Mouse (Mus musculus) A20 (cell line): ENCODE data around the gene Gpx4.
"Not testable (repeated sequence)": the region's sequence is repeated elsewhere in the genome, so short reads cannot be mapped to it uniquely, and the experiment has no call there.

Experiments
- DNase-seq: peaks from one replicate; pipeline ENCODE4 v3.0.0-alpha.2; 2011; ENCODE audit warnings: low read depth, low spot score

Gene Gpx4

GRCm38 (mm10) chr10:80023758-80024157, 23.2 kb upstream of the Gpx4 start:
- no peak for DNase-seq

- DNase-seq: peak; percentile 93
Measured at GRCm38 (mm10) chr10:80024229-80025043, 22.5 kb upstream of the Gpx4 start.

GRCm38 (mm10) chr10:80025044-80025347, 22.0 kb upstream of the Gpx4 start:
- DNase-seq: peak; percentile 79

- no peak for DNase-seq
Measured at GRCm38 (mm10) chr10:80025463-80025862, 21.5 kb upstream of the Gpx4 start.

GRCm38 (mm10) chr10:80025889-80026288, 21.1 kb upstream of the Gpx4 start:
- DNase-seq: peak; percentile 57

- no peak for DNase-seq
Measured at GRCm38 (mm10) chr10:80027681-80028520, 19.1 kb upstream of the Gpx4 start.

- no peak for DNase-seq
Measured at GRCm38 (mm10) chr10:80028521-80028846, 18.5 kb upstream of the Gpx4 start.

GRCm38 (mm10) chr10:80030191-80030590, 16.8 kb upstream of the Gpx4 start:
- DNase-seq: no peak

- DNase-seq: no peak
Measured at GRCm38 (mm10) chr10:80030736-80031135, 16.2 kb upstream of the Gpx4 start.

- peak; percentile 87 for DNase-seq
Measured at GRCm38 (mm10) chr10:80032799-80033480, 14.0 kb upstream of the Gpx4 start.

- peak; percentile 54 for DNase-seq
Measured at GRCm38 (mm10) chr10:80033511-80034391, 13.2 kb upstream of the Gpx4 start.

GRCm38 (mm10) chr10:80035148-80035547, 11.8 kb upstream of the Gpx4 start:
- DNase-seq: no peak

- no peak for DNase-seq
Measured at GRCm38 (mm10) chr10:80035686-80036085, 11.3 kb upstream of the Gpx4 start.

GRCm38 (mm10) chr10:80036832-80037231, 10.1 kb upstream of the Gpx4 start:
- no peak for DNase-seq

GRCm38 (mm10) chr10:80039559-80039979, 7.4 kb upstream of the Gpx4 start, which contains the start of gene Polr2e:
Polr2e (minus strand) TSS chr10:80039795.
- peak; percentile 99 for DNase-seq

- DNase-seq: not testable (repeated sequence)
Measured at GRCm38 (mm10) chr10:80041409-80042060, 5.4 kb upstream of the Gpx4 start.

GRCm38 (mm10) chr10:80044087-80044486, 2.9 kb upstream of the Gpx4 start:
- DNase-seq: no peak

GRCm38 (mm10) chr10:80045364-80045763, 1.6 kb upstream of the Gpx4 start:
- not testable (repeated sequence) for DNase-seq

GRCm38 (mm10) chr10:80045766-80046165, 1.2 kb upstream of the Gpx4 start:
- no peak for DNase-seq

- DNase-seq: no peak
Measured at GRCm38 (mm10) chr10:80048396-80048795, 1.4 kb downstream of the Gpx4 start.

- no peak for DNase-seq
Measured at GRCm38 (mm10) chr10:80048834-80049233, 1.9 kb downstream of the Gpx4 start.
